Mouse (Mus musculus) myocyte (in vitro differentiated cells): ENCODE results near the gene Rims4.

Experiments
- E2F4 ChIP-seq: IDR thresholded peaks from one replicate; pipeline ENCODE4 v1.6.1; 2011; ENCODE audit warnings: mild to moderate bottlenecking, control low read depth, moderate library complexity; ENCODE audit not compliant: insufficient read depth
- POLR2A ChIP-seq: IDR thresholded peaks from one replicate; pipeline ENCODE4 v1.6.1; 2011; ENCODE audit warnings: low read depth, mild to moderate bottlenecking, control low read depth, moderate library complexity; ENCODE audit not compliant: insufficient read length
- POLR2AphosphoS2 ChIP-seq: IDR thresholded peaks from one replicate; pipeline ENCODE4 v1.6.1; 2011; ENCODE audit warnings: low read depth, control low read depth; ENCODE audit not compliant: insufficient read length

DNA sequence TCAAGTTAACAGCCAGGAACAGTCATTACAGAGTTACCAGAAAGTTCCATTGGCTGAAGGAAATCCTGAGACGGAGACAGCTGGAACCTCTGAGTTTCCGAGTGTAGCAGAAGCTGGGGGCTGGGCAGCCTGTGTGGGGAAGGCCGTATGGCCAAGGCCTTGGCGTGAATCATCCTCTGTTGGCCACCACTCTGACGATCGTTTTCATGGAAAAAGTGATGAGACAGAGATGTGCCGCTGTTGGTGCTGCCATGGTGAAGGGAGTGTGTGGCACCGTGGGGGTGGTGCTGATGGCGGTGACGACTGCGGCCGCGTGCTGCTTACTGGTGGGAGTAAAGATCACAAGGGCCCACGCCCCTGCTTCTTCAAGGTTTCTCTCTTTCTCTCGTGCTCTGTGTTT, 27.7 kb upstream of the Rims4 start:
- no peak for TF ChIP-seq POLR2AphosphoS2
- no peak for TF ChIP-seq E2F4
- TF ChIP-seq POLR2A = no peak
